Comparison of ENCODE assay signal across 13 mouse cellular contexts in genomic region chr6:8141881-8142280, GRCm38 (mm10). TPM values are rescaled to one million over a fixed set of nuclear protein-coding genes. Genes with fewer than 3 reads are reported as not detected.
DNase-seq lines count a peak whose midpoint lies in the region; ATAC-seq and TF ChIP-seq lines count a peak whose summit lies in the region.
"Had no signal": no experiment of that assay in that cellular context is flagged by ENCODE, and none has a peak within 500 bp of the region (broad histone marks: within the 10 kb centered on the region; RNA-seq: fewer than 3 reads in every experiment).

No protein-coding gene starts in this region.

- no peak overlapping the region for H3K4me3 ChIP-seq in kidney, embryonic 14.5 days (ENCODE audit: low read length)
- H3K4me3 ChIP-seq in CH12.LX (replicated peaks in 1 of 3; ENCODE audit: low read depth in 2 of 3, low read length in 2 of 3, poor library complexity in 1 of 3): no peak overlapping the region
- H3K4me3 ChIP-seq in gastrocnemius, adult 2 months: no peak overlapping the region
- no peak overlapping the region for H3K4me3 ChIP-seq in forebrain, embryonic 16.5 days (replicated peaks; ENCODE audit: low read length)
- H3K4me3 ChIP-seq: embryonic facial prominence, embryonic 13.5 days; forebrain, embryonic 15.5 days; limb, embryonic 12.5 days had no signal

- H3K27ac ChIP-seq in kidney, embryonic 14.5 days (ENCODE audit: low read depth, low read length): no peak overlapping the region
- no peak overlapping the region for H3K27ac ChIP-seq in CH12.LX (ENCODE audit: insufficient read depth, low read depth)
- H3K27ac ChIP-seq in gastrocnemius, adult 2 months: no peak overlapping the region
- H3K27ac ChIP-seq in forebrain, embryonic 16.5 days (ENCODE audit: low read length): no peak overlapping the region
- H3K27ac ChIP-seq: embryonic facial prominence, embryonic 13.5 days; forebrain, embryonic 15.5 days; hindbrain, postnatal 0 days; limb, embryonic 12.5 days had no signal

- no peak for TF ChIP-seq CTCF in CH12.LX (conservative IDR thresholded peaks at IDR 0.05 in 1 of 2, IDR thresholded peaks at IDR 0.05 in 1 of 2; ENCODE audit: low read depth in 2 of 2, low read length in 2 of 2)
- TF ChIP-seq CTCF in gastrocnemius, adult 2 months (IDR thresholded peaks at IDR 0.05): no peak

- in situ Hi-C loops in CH12.LX (cut with MboI; ENCODE audit: low pct_ligation_motif_present, low pct_unique_long_range_greater_than_20kb, low sequenced_read_pairs): no loop called here

- ATAC-seq in kidney, embryonic 14.5 days (ENCODE audit: low FRiP score, low TSS enrichment): no peak
- no peak for ATAC-seq in megakaryocyte-erythroid progenitor cell, adult 5-6 weeks (replicated peaks; ENCODE audit: low FRiP score, low TSS enrichment, poor library complexity, severe bottlenecking)
- no peak for ATAC-seq in forebrain, embryonic 16.5 days
- ATAC-seq: forebrain, embryonic 15.5 days; hindbrain, postnatal 0 days had no signal

- no peak overlapping the region for H3K9ac ChIP-seq in kidney, embryonic 14.5 days (ENCODE audit: low read depth, low read length)
- no peak overlapping the region for H3K9ac ChIP-seq in CH12.LX (ENCODE audit: insufficient read depth, low read depth)
- no peak overlapping the region for H3K9ac ChIP-seq in forebrain, embryonic 16.5 days (replicated peaks; ENCODE audit: low read depth, low read length)
- H3K9ac ChIP-seq: embryonic facial prominence, embryonic 13.5 days; forebrain, embryonic 15.5 days; limb, embryonic 12.5 days had no signal

- H3K36me3 ChIP-seq in kidney, embryonic 14.5 days (ENCODE audit: control insufficient read depth, insufficient read depth, low read length): no peaks in the 10 kb centered on the region
- no peaks in the 10 kb centered on the region for H3K36me3 ChIP-seq in CH12.LX (replicated peaks in 1 of 2; ENCODE audit: control insufficient read depth in 1 of 2, insufficient read depth in 1 of 2, low read length in 1 of 2)
- no peaks in the 10 kb centered on the region for H3K36me3 ChIP-seq in forebrain, embryonic 16.5 days (ENCODE audit: control insufficient read depth, insufficient read depth)
- H3K36me3 ChIP-seq: embryonic facial prominence, embryonic 13.5 days; forebrain, embryonic 15.5 days; limb, embryonic 12.5 days had no signal

- no peak for TF ChIP-seq EP300 in CH12.LX (IDR thresholded peaks at IDR 0.05; ENCODE audit: low read length)

- dilution Hi-C loops in CH12.LX (cut with MboI; ENCODE audit: extremely low pct_ligation_motif_present, extremely low pct_unique_long_range_greater_than_20kb, low sequenced_read_pairs): no loop called here

- no peaks in the 10 kb centered on the region for H3K27me3 ChIP-seq in kidney, embryonic 14.5 days (ENCODE audit: control insufficient read depth, insufficient read depth, low read length)
- no peaks in the 10 kb centered on the region for H3K27me3 ChIP-seq in CH12.LX (replicated peaks)
- H3K27me3 ChIP-seq in forebrain, embryonic 16.5 days (replicated peaks; ENCODE audit: control insufficient read depth, insufficient read depth, low read length): no peaks in the 10 kb centered on the region
- H3K27me3 ChIP-seq: embryonic facial prominence, embryonic 13.5 days; forebrain, embryonic 15.5 days; limb, embryonic 12.5 days had no signal

- no peaks in the 10 kb centered on the region for H3K79me2 ChIP-seq in CH12.LX (replicated peaks; ENCODE audit: control insufficient read depth, extremely low read depth, insufficient read depth, poor library complexity, severe bottlenecking)

- H3K4me1 ChIP-seq in kidney, embryonic 14.5 days (ENCODE audit: control insufficient read depth, insufficient read depth, low read length): no peaks in the 10 kb centered on the region
- no peaks in the 10 kb centered on the region for H3K4me1 ChIP-seq in CH12.LX (ENCODE audit: control insufficient read depth in 1 of 2, insufficient read depth in 2 of 2)
- H3K4me1 ChIP-seq in forebrain, embryonic 16.5 days (replicated peaks; ENCODE audit: control insufficient read depth, insufficient read depth, low read length): no peaks in the 10 kb centered on the region
- H3K4me1 ChIP-seq: embryonic facial prominence, embryonic 13.5 days; forebrain, embryonic 15.5 days; limb, embryonic 12.5 days had no signal

- H3K9me3 ChIP-seq in kidney, embryonic 14.5 days (ENCODE audit: control insufficient read depth, low read length): no peaks in the 10 kb centered on the region
- H3K9me3 ChIP-seq in CH12.LX (replicated peaks; ENCODE audit: low read length): no peaks in the 10 kb centered on the region
- H3K9me3 ChIP-seq in forebrain, embryonic 16.5 days (ENCODE audit: control insufficient read depth, low read length): no peaks in the 10 kb centered on the region
- H3K9me3 ChIP-seq: embryonic facial prominence, embryonic 13.5 days; forebrain, embryonic 15.5 days; limb, embryonic 12.5 days had no signal

- WGBS in kidney, embryonic 14.5 days: 34% methylated on average over 1 of the region's 1 CpGs
- WGBS in forebrain, embryonic 16.5 days: 45% methylated on average over 1 of the region's 1 CpGs

- no peak overlapping the region for H3K4me2 ChIP-seq in kidney, embryonic 14.5 days (replicated peaks; ENCODE audit: low read depth, low read length)
- no peak overlapping the region for H3K4me2 ChIP-seq in CH12.LX (ENCODE audit: insufficient read depth, low read depth, poor library complexity, severe bottlenecking)
- H3K4me2 ChIP-seq in forebrain, embryonic 16.5 days (ENCODE audit: low read length): no peak overlapping the region
- H3K4me2 ChIP-seq: embryonic facial prominence, embryonic 13.5 days; forebrain, embryonic 15.5 days; limb, embryonic 12.5 days had no signal

- TF ChIP-seq RAD21 in CH12.LX (IDR thresholded peaks at IDR 0.05; ENCODE audit: low read depth, low read length): no peak

- intact Hi-C loops in gastrocnemius, adult 2 months (cut with DNase I): no loop called here

- peak; percentile 10 for DNase-seq in kidney, postnatal 14 days
- peak; percentile 4 for DNase-seq in CH12.LX (ENCODE audit: extremely low read depth)
- peak; percentile 55 for DNase-seq in ZHBTc4 (ENCODE audit: low read depth, low spot score)
- peak; percentile 34 for DNase-seq in induced T-regulatory cell, adult 2 months (ENCODE audit: low read depth)
- no peak for DNase-seq in gastrocnemius, adult 2 months
- DNase-seq: right cerebral cortex, postnatal 14 days had no signal

- no peak for TF ChIP-seq POLR2A in CH12.LX (IDR thresholded peaks at IDR 0.05; ENCODE audit: low read depth, low read length)

TF ChIP-seq in CH12.LX, 34 proteins besides CTCF, POLR2A, EP300 and RAD21:
- TF ChIP-seq RCOR1 (conservative IDR thresholded peaks at IDR 0.05; ENCODE audit: low read depth, low read length) (no peak), MXI1 (IDR thresholded peaks at IDR 0.05; ENCODE audit: low read depth, low read length) (no peak), GABPA (IDR thresholded peaks at IDR 0.05; ENCODE audit: insufficient replicate concordance, low read depth, low read length) (no peak), E2F4 (IDR thresholded peaks at IDR 0.05; ENCODE audit: insufficient replicate concordance, low read depth, low read length) (no peak), ELF1 (IDR thresholded peaks at IDR 0.05; ENCODE audit: low read depth, low read length) (no peak), KAT2A (IDR thresholded peaks at IDR 0.05; ENCODE audit: insufficient replicate concordance, low read length) (no peak), USF2 (conservative IDR thresholded peaks at IDR 0.05; ENCODE audit: low read depth, low read length) (no peak), ETS1 (conservative IDR thresholded peaks at IDR 0.05; ENCODE audit: low read depth, low read length) (no peak), CHD1 (IDR thresholded peaks at IDR 0.05; ENCODE audit: low read depth, low read length) (no peak), ZMIZ1 (IDR thresholded peaks at IDR 0.05; ENCODE audit: low read depth, low read length) (no peak), TBP (conservative IDR thresholded peaks at IDR 0.05; ENCODE audit: low read depth, low read length) (no peak), MAFK (IDR thresholded peaks at IDR 0.05; ENCODE audit: insufficient replicate concordance, low read length) (no peak), JUND (conservative IDR thresholded peaks at IDR 0.05; ENCODE audit: low read depth, low read length) (no peak), TCF12 (IDR thresholded peaks at IDR 0.05; ENCODE audit: low read depth, low read length) (no peak), POLR2AphosphoS2 (IDR thresholded peaks at IDR 0.05; ENCODE audit: low read depth, low read length) (no peak), USF1 (IDR thresholded peaks at IDR 0.05; ENCODE audit: low read depth, low read length) (no peak)
TF ChIP-seq in CH12.LX: peak in this region for 0.

RNA-seq across cellular contexts. Expression of gene Col28a1, which starts 50.5 kb away (rescaled TPM):
- polyA plus RNA-seq in kidney, embryonic 14.5 days (2014; fragmentation: Nextera tagmentation; extraction: Ambion mirVana): 0.09 TPM in 1 of 2 replicates, not detected in the other
- total RNA-seq in CH12.LX (2012; rRNA removed) (not detected in 2 replicates), CH12.LX (2014; rRNA removed) (not detected in 2 replicates)
- polyA plus RNA-seq in CH12.LX (2012; ENCODE audit: insufficient read length, low read depth): not detected in 2 replicates
- total RNA-seq in megakaryocyte-erythroid progenitor cell, adult 5-6 weeks (2014; fragmentation: Nextera tagmentation): not detected in 2 replicates
- 0.08 TPM in 1 of 2 replicates, not detected in the other for total RNA-seq in megakaryocyte-erythroid progenitor cell, adult 5-6 weeks (2017)
- under 1 TPM; 0.20 to 0.70 TPM for total RNA-seq in gastrocnemius, adult 2 months (2021)
- polyA plus RNA-seq in forebrain, embryonic 16.5 days (2015; fragmentation: Nextera tagmentation; extraction: Ambion mirVana): 0.43 and 0.79 TPM in 2 replicates
